Mouse (Mus musculus): ENCODE results near the gene Srpx. TPM values are rescaled to one million over a fixed set of nuclear protein-coding genes. Genes with fewer than 3 reads are reported as not detected.

Gene Srpx
- polyA plus RNA-seq, 1 experiment from 2014 or later, result 7.1 TPM

DNA sequence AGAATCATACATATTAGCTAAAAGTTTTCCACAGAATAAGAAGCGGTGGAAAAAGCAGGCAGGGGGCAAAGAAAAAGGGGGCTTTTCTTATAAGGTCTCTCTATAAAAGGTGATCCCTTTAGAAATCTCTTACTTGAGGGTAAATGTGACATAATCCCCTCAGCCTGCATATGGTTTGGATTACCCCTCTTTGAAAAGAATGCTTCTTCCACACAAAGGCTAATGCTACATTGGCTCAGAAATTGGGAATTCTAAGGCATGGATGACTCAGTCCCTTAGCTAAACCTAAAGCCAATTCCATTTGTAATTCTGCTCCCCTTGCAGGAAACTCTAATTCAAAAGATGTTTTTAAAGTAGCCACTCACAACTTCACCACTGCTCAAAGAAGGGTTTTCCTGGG is 37.5 kb downstream of the Srpx start:
- Histone ChIP-seq H3K4me3 (ENCODE audit: low read depth, low read length) (no peak overlapping the region), H3K9me3 (ENCODE audit: control insufficient read depth, low read length) (no peaks in the 10 kb centered on the region), H3K4me1 (ENCODE audit: control insufficient read depth, insufficient read depth, low read length) (no peaks in the 10 kb centered on the region), H3K36me3 (ENCODE audit: control insufficient read depth, insufficient read depth, low read length) (no peaks in the 10 kb centered on the region), H3K27ac (ENCODE audit: low read depth, low read length) (no peak overlapping the region), H3K9ac (ENCODE audit: low read length) (no peak overlapping the region), H3K4me2 (ENCODE audit: low read depth) (no peak overlapping the region), H3K27me3 (ENCODE audit: control insufficient read depth, insufficient read depth, low read length) (no peaks in the 10 kb centered on the region)
- no peak for DNase-seq (ENCODE audit: low spot score)
- ATAC-seq (ENCODE audit: insufficient read depth, low FRiP score, low TSS enrichment), result no peak
- WGBS, result 59% methylated on average over 1 of the region's 1 CpGs

DNA sequence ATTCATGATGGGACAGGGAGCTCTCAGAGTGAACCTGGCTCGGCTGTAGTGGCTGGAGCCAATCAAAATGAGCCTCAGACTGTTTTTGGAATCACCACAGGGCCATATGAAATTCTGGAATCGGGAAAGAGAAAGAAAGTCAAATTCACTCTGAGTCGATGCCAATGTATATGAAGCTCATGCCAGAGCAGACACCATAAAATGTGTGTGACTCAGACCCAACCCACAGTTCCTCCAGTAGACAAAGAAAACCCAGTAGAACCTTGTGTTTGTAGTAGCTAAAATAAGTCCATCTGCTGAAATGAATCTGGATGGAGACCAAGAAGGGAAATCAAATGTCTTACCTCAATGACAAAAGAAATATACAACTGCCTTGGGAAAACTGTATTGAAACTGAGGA is 43.5 kb downstream of the Srpx start:
- H3K4me1 ChIP-seq (ENCODE audit: control insufficient read depth, insufficient read depth, low read length), result no peaks in the 10 kb centered on the region
- ATAC-seq (ENCODE audit: insufficient read depth, low FRiP score, low TSS enrichment), result no peak
- no peaks in the 10 kb centered on the region for H3K36me3 ChIP-seq (ENCODE audit: control insufficient read depth, insufficient read depth, low read length)
- DNase-seq (ENCODE audit: low spot score), result no peak
- H3K9ac ChIP-seq (ENCODE audit: low read length), result no peak overlapping the region
- H3K4me2 ChIP-seq (ENCODE audit: low read depth), result no peak overlapping the region
- no peak overlapping the region for H3K4me3 ChIP-seq (ENCODE audit: low read depth, low read length)
- no peaks in the 10 kb centered on the region for H3K27me3 ChIP-seq (ENCODE audit: control insufficient read depth, insufficient read depth, low read length)
- 83% methylated on average over 3 of the region's 3 CpGs for WGBS
- no peaks in the 10 kb centered on the region for H3K9me3 ChIP-seq (ENCODE audit: control insufficient read depth, low read length)
- no peak overlapping the region for H3K27ac ChIP-seq (ENCODE audit: low read depth, low read length)

DNA sequence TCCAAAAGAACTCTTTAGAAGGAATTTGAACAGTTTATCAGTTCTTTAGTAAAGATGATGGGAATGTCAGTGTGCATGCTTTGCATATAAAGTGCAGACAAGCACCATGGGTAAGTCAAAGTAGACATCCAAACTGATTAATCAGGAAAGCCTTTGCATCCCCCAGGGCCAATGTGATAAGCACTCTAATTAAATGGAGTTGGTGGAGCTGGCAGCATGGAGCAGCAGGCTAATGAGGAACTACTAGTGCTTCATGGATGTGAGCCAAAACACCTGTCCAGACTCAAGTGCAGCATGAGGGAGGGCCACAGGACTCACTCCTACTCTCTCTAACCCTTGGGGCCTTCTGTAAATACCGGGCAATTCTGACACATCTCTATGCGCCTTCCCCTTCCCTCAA is 46.0 kb downstream of the Srpx start:
- ATAC-seq (ENCODE audit: insufficient read depth, low FRiP score, low TSS enrichment), result no peak
- Histone ChIP-seq H3K27me3 (ENCODE audit: control insufficient read depth, insufficient read depth, low read length) (no peaks in the 10 kb centered on the region), H3K9ac (ENCODE audit: low read length) (no peak overlapping the region), H3K4me1 (ENCODE audit: control insufficient read depth, insufficient read depth, low read length) (no peaks in the 10 kb centered on the region), H3K4me3 (ENCODE audit: low read depth, low read length) (no peak overlapping the region), H3K9me3 (ENCODE audit: control insufficient read depth, low read length) (no peaks in the 10 kb centered on the region), H3K4me2 (ENCODE audit: low read depth) (no peak overlapping the region), H3K27ac (ENCODE audit: low read depth, low read length) (no peak overlapping the region), H3K36me3 (ENCODE audit: control insufficient read depth, insufficient read depth, low read length) (no peaks in the 10 kb centered on the region)
- DNase-seq (ENCODE audit: low spot score), result no peak
- WGBS, result 69% methylated on average over 2 of the region's 2 CpGs

DNA sequence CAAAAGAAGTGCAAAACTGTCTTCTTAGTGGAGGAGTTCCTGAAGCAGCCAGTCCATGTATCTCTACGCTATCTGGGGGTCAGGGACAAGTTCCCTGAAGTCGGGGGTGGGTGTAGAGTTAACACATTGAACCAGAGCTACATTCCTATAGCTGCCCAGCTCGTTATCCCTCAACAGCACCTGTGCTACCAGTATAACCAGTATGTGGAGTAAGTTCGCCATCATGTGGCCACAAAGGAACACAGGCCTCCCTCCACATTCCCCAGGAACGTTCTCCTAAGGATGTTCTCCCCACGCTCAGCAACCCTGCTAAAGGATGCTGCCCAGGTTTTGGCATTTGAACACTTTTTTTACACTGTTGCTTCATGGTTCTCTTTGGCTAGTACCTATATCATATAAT is 46.8 kb downstream of the Srpx start:
- ATAC-seq (ENCODE audit: insufficient read depth, low FRiP score, low TSS enrichment), result no peak

DNA sequence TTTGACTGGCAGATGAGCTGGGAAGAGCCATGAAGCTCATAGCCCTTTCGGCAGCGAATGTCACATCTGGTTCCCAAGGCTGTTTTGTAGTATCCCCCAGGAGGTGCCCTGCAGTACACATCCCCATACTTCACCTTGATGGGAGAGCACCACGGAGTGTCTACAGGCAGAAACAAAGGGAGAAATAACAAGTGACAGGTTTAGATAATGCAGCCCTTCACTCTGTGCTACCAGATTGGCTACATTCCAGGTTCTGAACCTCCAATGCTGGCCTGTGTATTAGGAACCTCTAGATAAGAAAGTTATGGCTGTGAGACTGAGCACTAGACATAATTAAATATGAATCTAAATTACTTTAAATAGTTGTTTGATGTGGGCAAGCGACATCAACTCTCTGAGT is 48.1 kb downstream of the Srpx start:
- Histone ChIP-seq H3K9ac (ENCODE audit: low read length) (no peak overlapping the region), H3K4me2 (ENCODE audit: low read depth) (no peak overlapping the region), H3K36me3 (ENCODE audit: control insufficient read depth, insufficient read depth, low read length) (no peaks in the 10 kb centered on the region), H3K4me3 (ENCODE audit: low read depth, low read length) (no peak overlapping the region), H3K27me3 (ENCODE audit: control insufficient read depth, insufficient read depth, low read length) (no peaks in the 10 kb centered on the region), H3K4me1 (ENCODE audit: control insufficient read depth, insufficient read depth, low read length) (no peaks in the 10 kb centered on the region), H3K27ac (ENCODE audit: low read depth, low read length) (no peak overlapping the region), H3K9me3 (ENCODE audit: control insufficient read depth, low read length) (no peaks in the 10 kb centered on the region)
- 75% methylated on average over 4 of the region's 4 CpGs for WGBS
- no peak for DNase-seq (ENCODE audit: low spot score)
- ATAC-seq (ENCODE audit: insufficient read depth, low FRiP score, low TSS enrichment), result no peak

More for the DNA sequence above, 46.8 kb downstream of the Srpx start:
- Histone ChIP-seq H3K4me3 (ENCODE audit: low read depth, low read length) (no peak overlapping the region), H3K4me1 (ENCODE audit: control insufficient read depth, insufficient read depth, low read length) (no peaks in the 10 kb centered on the region), H3K27me3 (ENCODE audit: control insufficient read depth, insufficient read depth, low read length) (no peaks in the 10 kb centered on the region), H3K36me3 (ENCODE audit: control insufficient read depth, insufficient read depth, low read length) (no peaks in the 10 kb centered on the region), H3K4me2 (ENCODE audit: low read depth) (no peak overlapping the region), H3K9me3 (ENCODE audit: control insufficient read depth, low read length) (no peaks in the 10 kb centered on the region), H3K27ac (ENCODE audit: low read depth, low read length) (no peak overlapping the region), H3K9ac (ENCODE audit: low read length) (no peak overlapping the region)
- DNase-seq (ENCODE audit: low spot score), result peak; percentile 13
- WGBS, result 22% methylated on average over 6 of the region's 6 CpGs

DNA sequence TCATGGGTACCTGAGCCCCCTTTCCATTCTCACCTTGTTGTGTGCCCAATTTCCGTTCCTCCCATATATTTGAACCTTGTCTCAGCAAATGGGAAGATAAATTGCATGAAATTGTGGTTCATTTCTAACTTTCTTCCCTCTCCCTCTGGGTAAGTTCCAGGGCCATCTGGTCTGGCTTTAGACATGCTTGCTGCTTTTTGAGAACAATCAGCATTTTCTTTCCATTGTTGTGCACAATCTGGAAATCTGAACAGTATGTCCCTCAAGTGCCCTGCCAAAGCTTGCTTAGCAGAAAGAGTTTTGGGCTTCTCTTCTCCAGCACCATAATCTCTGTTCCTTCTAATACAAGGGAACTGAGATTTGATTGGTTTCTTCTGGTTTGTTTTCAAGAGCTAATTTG is 53.7 kb downstream of the Srpx start:
- DNase-seq (ENCODE audit: low spot score) (no peak), ATAC-seq (ENCODE audit: insufficient read depth, low FRiP score, low TSS enrichment) (no peak)

DNA sequence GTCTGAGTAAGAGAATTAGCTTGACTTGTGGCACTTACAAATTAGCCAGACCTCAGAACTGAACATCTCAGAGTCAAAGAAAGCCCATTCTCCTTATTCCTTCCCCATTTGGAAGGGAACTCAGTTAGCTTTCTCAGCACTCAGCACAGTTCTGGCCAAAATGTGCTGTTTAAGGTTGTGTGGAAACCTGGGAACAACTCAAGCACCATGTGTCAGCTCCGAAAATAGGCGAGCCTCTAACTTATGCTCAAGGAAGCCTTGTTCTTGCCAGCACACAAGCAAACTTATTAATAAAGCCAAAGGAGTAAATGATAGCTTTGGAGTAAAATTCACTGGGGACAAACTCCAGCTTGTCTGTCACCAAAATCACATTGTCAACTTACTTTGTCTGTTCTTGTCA is 54.1 kb downstream of the Srpx start:
- ATAC-seq (ENCODE audit: insufficient read depth, low FRiP score, low TSS enrichment) (no peak), DNase-seq (ENCODE audit: low spot score) (no peak)
- WGBS, result 90% methylated on average over 2 of the region's 2 CpGs
- Histone ChIP-seq H3K4me1 (ENCODE audit: control insufficient read depth, insufficient read depth, low read length) (no peaks in the 10 kb centered on the region), H3K36me3 (ENCODE audit: control insufficient read depth, insufficient read depth, low read length) (no peaks in the 10 kb centered on the region), H3K27ac (ENCODE audit: low read depth, low read length) (no peak overlapping the region), H3K4me2 (ENCODE audit: low read depth) (no peak overlapping the region), H3K9ac (ENCODE audit: low read length) (no peak overlapping the region), H3K27me3 (ENCODE audit: control insufficient read depth, insufficient read depth, low read length) (no peaks in the 10 kb centered on the region), H3K4me3 (ENCODE audit: low read depth, low read length) (no peak overlapping the region), H3K9me3 (ENCODE audit: control insufficient read depth, low read length) (no peaks in the 10 kb centered on the region)

More for the DNA sequence above, 53.7 kb downstream of the Srpx start:
- no peak overlapping the region for H3K4me2 ChIP-seq (ENCODE audit: low read depth)
- no peak overlapping the region for H3K4me3 ChIP-seq (ENCODE audit: low read depth, low read length)
- H3K4me1 ChIP-seq (ENCODE audit: control insufficient read depth, insufficient read depth, low read length), result no peaks in the 10 kb centered on the region
- H3K36me3 ChIP-seq (ENCODE audit: control insufficient read depth, insufficient read depth, low read length), result no peaks in the 10 kb centered on the region
- no peak overlapping the region for H3K27ac ChIP-seq (ENCODE audit: low read depth, low read length)
- H3K27me3 ChIP-seq (ENCODE audit: control insufficient read depth, insufficient read depth, low read length), result no peaks in the 10 kb centered on the region
- H3K9ac ChIP-seq (ENCODE audit: low read length), result no peak overlapping the region
- WGBS, result 79% methylated on average over 1 of the region's 1 CpGs
- H3K9me3 ChIP-seq (ENCODE audit: control insufficient read depth, low read length), result no peaks in the 10 kb centered on the region

DNA sequence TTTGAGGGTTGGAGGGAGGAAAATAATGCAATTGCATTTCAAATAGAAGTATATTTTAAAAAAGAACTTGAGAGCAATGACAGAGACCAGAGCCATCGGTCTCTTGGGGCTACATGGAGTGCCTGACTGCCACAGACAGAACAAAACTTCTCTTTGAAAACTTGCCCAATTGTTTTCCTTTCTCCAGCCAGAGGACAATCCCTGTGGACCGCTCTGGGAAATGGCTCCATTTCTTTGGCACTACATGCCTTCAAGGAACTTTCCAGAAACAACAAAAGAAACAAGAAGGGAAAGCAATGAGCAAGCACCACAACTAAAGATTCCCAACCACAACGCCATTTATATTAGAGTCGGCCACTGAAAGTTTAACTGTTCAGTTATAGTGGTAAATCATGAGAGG is 55.3 kb downstream of the Srpx start:
- no peak for ATAC-seq (ENCODE audit: insufficient read depth, low FRiP score, low TSS enrichment)
- WGBS, result 73% methylated on average over 4 of the region's 4 CpGs

DNA sequence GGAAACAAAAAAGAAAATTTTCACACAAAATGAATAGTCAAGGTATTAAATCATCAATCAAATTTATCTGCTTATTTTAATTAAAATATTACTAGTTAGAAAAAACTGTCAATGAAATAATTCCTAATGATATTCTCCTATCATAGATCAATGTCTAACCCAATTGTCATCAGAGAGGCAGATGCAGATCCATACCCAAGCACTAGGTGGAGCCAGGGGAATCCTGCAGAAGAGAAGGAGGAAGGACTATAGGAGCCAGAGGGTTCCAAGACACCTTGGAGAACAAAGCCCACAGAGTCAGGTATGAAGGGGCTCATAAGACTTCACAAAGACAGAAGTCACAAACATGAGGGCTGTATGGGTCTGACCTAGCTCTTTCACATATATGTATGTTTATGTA is 82.8 kb downstream of the Srpx start:
- Histone ChIP-seq H3K27me3 (ENCODE audit: control insufficient read depth, insufficient read depth, low read length) (no peaks in the 10 kb centered on the region), H3K9ac (ENCODE audit: low read length) (no peak overlapping the region), H3K9me3 (ENCODE audit: control insufficient read depth, low read length) (no peaks in the 10 kb centered on the region), H3K4me2 (ENCODE audit: low read depth) (no peak overlapping the region), H3K27ac (ENCODE audit: low read depth, low read length) (no peak overlapping the region), H3K4me1 (ENCODE audit: control insufficient read depth, insufficient read depth, low read length) (no peaks in the 10 kb centered on the region), H3K36me3 (ENCODE audit: control insufficient read depth, insufficient read depth, low read length) (no peaks in the 10 kb centered on the region), H3K4me3 (ENCODE audit: low read depth, low read length) (no peak overlapping the region)
- ATAC-seq (ENCODE audit: insufficient read depth, low FRiP score, low TSS enrichment) (no peak), DNase-seq (ENCODE audit: low spot score) (no peak)

More for the DNA sequence above, 55.3 kb downstream of the Srpx start:
- Histone ChIP-seq H3K9me3 (ENCODE audit: control insufficient read depth, low read length) (no peaks in the 10 kb centered on the region), H3K4me3 (ENCODE audit: low read depth, low read length) (no peak overlapping the region), H3K9ac (ENCODE audit: low read length) (no peak overlapping the region), H3K4me2 (ENCODE audit: low read depth) (no peak overlapping the region), H3K27ac (ENCODE audit: low read depth, low read length) (no peak overlapping the region), H3K27me3 (ENCODE audit: control insufficient read depth, insufficient read depth, low read length) (no peaks in the 10 kb centered on the region), H3K36me3 (ENCODE audit: control insufficient read depth, insufficient read depth, low read length) (no peaks in the 10 kb centered on the region), H3K4me1 (ENCODE audit: control insufficient read depth, insufficient read depth, low read length) (no peaks in the 10 kb centered on the region)
- DNase-seq (ENCODE audit: low spot score), result no peak

All from neural tube, embryonic 11.5 days (tissue).